Mouse (Mus musculus) forebrain, embryonic 16.5 days (tissue): ENCODE measurements around the gene Rnf135. TPM values are rescaled to one million over a fixed set of nuclear protein-coding genes. Genes with fewer than 3 reads are reported as not detected.
"Not testable (repeated sequence)": the region's sequence is repeated elsewhere in the genome, so short reads cannot be mapped to it uniquely, and the experiment has no call there.

Experiments
- ATAC-seq: fragments of 200-750 bp; cut with Nextera tagmentation; 2 replicates; pipeline ENCODE4 v1.8.0; 2017; ENCODE audit warnings: mild to moderate bottlenecking, moderate library complexity
- H3K27ac ChIP-seq: fragments of 300-500 bp; sonication (generic); 2 replicates; pipeline ENCODE4 v1.5.1; 2014; ENCODE audit warnings: low read length, control low read depth
- H3K27me3 ChIP-seq: fragments of 300-500 bp; sonication (generic); replicated peaks from 2 replicates; pipeline ENCODE4 v1.6.1; 2014; ENCODE audit warnings: low read length; ENCODE audit not compliant: control insufficient read depth, insufficient read depth
- H3K36me3 ChIP-seq: fragments of 300-500 bp; sonication (generic); 2 replicates; pipeline ENCODE4 v1.6.1; 2014; ENCODE audit not compliant: control insufficient read depth, insufficient read depth
- H3K4me1 ChIP-seq: fragments of 300-500 bp; sonication (generic); replicated peaks from 2 replicates; pipeline ENCODE4 v1.6.1; 2014; ENCODE audit warnings: low read length; ENCODE audit not compliant: control insufficient read depth, insufficient read depth
- H3K4me2 ChIP-seq: fragments of 300-500 bp; sonication (generic); 2 replicates; pipeline ENCODE4 v1.6.1; 2014; ENCODE audit warnings: mild to moderate bottlenecking, low read length, control low read depth
- H3K4me3 ChIP-seq: fragments of 300-500 bp; sonication (generic); replicated peaks from 2 replicates; pipeline ENCODE4 v1.5.1; 2014; ENCODE audit warnings: mild to moderate bottlenecking, low read length, control low read depth
- H3K9ac ChIP-seq: fragments of 300-500 bp; sonication (generic); replicated peaks from 2 replicates; pipeline ENCODE4 v1.6.1; 2014; ENCODE audit warnings: low read depth, low read length, control low read depth
- H3K9me3 ChIP-seq: fragments of 300-500 bp; sonication (generic); 2 replicates; pipeline ENCODE4 v1.6.1; 2016; ENCODE audit warnings: low read length; ENCODE audit not compliant: control insufficient read depth
- WGBS: fragments of 180-500 bp; shearing (Covaris S2); extraction: QIAGEN DNeasy Blood & Tissue Kit; methylation state at CpG from one replicate; pipeline ENCODE4 v1.1.7; 2014; 5-methylcytosine and 5-hydroxymethylcytosine counted together
- polyA plus RNA-seq: library from polyadenylated mRNA; unstranded; fragments of >200 nt; fragmentation: Nextera tagmentation; extraction: Ambion mirVana; gene quantifications from 2 replicates; pipeline ENCODE4 v1.2.1, GENCODE M21; 2015

The Rnf135 gene
- polyA plus RNA-seq, 1 experiment from 2014 or later = 3.1 TPM

DNA sequence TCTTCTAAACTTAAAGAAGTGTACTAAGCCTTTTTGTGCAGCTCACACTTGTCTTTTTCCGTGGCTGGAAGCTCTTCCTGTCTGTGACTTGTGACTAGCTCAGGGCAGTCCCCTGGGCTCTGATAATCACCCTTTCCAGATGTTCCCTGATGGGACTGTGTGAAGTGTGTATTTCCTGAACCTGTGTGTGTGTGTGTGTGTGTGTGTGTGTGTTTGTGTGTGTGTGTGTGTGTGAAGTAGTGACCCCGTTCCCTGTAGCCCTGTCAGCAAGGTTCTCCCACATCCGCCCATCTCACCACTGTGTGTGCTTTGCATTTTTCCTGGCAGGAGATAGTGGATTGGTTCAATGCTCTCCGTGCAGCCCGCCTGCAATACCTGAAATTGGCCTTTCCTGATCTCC lies 13.3 kb upstream of the Rnf135 start:
- no peak for ATAC-seq
- 75% methylated on average over 5 of the region's 5 CpGs for WGBS
- no peak overlapping the region for H3K9ac ChIP-seq
- H3K27me3 ChIP-seq = no peaks in the 10 kb centered on the region
- no peaks in the 10 kb centered on the region for H3K36me3 ChIP-seq
- no peaks in the 10 kb centered on the region for H3K9me3 ChIP-seq
- H3K4me3 ChIP-seq = no peak overlapping the region
- H3K4me1 ChIP-seq = no peaks in the 10 kb centered on the region
- H3K4me2 ChIP-seq = no peak overlapping the region
- no peak overlapping the region for H3K27ac ChIP-seq

DNA sequence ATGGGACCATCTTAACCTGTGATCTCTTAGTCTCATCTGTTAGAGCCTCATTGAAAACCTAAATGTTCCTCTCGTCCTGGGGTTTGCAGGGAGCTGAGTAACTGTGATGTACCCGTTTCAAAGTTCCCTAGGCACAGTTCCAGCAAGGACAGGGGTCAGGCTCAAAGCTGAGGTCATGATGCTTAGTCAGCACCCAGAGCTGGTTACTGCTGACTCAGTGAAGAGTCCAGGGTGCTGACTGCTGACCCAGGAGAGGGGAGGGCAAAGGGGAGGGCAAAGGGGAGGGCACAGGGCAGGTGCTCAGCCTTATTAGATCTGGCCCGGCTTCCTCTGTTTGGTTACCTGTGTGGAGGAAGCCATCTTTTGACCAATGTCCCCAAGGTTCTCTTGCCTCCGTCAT lies 11.8 kb upstream of the Rnf135 start:
- H3K9ac ChIP-seq = no peak overlapping the region
- no peak for ATAC-seq
- no peak overlapping the region for H3K4me2 ChIP-seq
- 73% methylated on average over 4 of the region's 4 CpGs for WGBS
- H3K27ac ChIP-seq = no peak overlapping the region
- H3K4me1 ChIP-seq = no peaks in the 10 kb centered on the region
- no peak overlapping the region for H3K4me3 ChIP-seq
- H3K27me3 ChIP-seq = no peaks in the 10 kb centered on the region; the same call in 1 of the 2 replicates
- no peaks in the 10 kb centered on the region for H3K36me3 ChIP-seq
- H3K9me3 ChIP-seq = no peaks in the 10 kb centered on the region

DNA sequence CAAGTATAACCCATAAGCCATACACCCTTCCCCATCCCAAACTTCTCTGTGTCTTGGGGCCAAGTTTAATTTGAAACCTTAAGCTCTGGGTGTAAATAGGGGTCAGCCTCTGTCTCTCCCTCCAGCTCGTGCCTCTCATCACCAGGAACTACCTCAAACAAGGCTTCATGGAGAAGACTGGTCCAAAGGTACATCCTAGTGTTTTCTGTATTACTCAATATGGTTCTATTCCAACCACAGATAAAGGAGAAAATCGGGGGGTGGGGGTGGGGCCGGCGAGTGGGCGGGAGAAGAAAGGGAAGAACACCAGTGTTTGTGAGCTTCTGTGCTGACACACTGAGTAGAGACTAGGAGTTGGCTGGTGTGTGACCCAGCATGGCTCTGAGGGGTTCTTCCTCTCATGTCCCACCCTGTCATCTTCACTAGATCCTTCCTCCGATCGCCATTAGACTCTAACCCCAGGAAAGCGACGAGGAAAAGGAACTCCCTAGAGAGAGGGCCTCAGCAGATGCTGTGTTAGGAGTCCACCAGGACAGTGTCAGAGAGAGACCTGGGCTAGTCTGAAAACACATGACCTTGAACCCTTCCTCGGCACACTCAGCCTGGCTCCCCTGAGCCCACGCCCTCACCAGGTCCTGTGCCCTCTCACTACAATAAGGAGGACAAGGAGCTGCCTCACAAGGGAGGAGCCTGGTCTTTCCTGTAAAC lies 9.5 kb upstream of the Rnf135 start:
- Histone ChIP-seq H3K27me3 (no peaks in the 10 kb centered on the region; the same call in 1 of the 2 replicates), H3K36me3 (no peaks in the 10 kb centered on the region), H3K9ac (no peak overlapping the region), H3K27ac (no peak overlapping the region), H3K4me2 (no peak overlapping the region), H3K4me3 (no peak overlapping the region), H3K4me1 (no peaks in the 10 kb centered on the region), H3K9me3 (no peaks in the 10 kb centered on the region)
- ATAC-seq = no peak
- 78% methylated on average over 11 of the region's 11 CpGs for WGBS

DNA sequence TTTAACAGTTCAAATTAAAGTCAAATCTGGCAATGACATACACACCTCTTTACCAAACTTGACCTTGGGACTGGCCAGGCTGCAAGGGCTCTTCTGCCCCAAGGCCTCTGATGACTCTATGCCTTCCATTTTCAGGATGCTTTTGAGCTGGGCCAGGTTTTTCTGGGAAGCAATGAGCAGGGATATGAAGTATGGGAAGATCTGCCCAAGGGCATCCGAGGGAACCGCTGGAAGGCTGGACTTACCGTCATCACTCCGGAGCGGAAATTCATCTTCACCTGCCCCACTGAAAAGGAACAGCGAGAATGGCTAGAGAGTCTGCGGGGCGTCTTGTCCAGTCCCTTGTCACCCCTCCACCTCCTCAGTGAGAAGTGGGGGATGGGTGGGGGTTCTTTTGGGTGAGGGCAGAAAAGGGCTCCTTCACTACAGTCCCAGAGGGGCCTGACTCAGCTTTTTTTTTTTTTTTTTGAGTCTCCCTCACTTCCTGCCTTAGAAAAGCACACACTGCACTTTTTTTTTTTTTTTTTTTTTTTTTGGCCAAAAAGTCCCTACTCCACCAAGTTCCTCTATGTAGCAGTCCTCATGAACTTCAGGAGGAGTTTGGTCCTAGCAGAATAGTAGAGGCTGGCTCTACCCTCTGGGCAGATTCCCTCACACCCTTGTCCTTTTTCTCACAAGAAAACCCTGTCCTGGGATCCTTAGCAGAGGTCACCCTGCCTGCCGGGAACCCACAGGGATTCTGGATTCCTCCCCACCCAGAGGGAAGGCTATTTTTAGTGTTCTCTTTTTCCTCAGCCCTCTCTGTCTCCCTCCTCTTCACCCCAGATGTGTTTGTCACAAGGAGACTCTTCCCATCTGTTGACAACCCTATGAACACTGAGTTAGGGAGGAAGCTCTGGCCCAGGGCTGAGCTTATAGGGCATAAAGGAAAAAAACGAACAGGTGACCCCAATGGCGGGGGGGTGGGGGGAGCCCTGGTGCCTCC lies 6.4 kb upstream of the Rnf135 start:
- no peak overlapping the region for H3K4me2 ChIP-seq
- H3K27me3 ChIP-seq = no peaks in the 10 kb centered on the region; the same call in 1 of the 2 replicates
- no peaks in the 10 kb centered on the region for H3K36me3 ChIP-seq
- no peaks in the 10 kb centered on the region for H3K9me3 ChIP-seq
- H3K4me3 ChIP-seq = no peak overlapping the region
- WGBS = 76% methylated on average over 11 of the region's 11 CpGs
- H3K27ac ChIP-seq = no peak overlapping the region
- no peak overlapping the region for H3K9ac ChIP-seq
- ATAC-seq = no peak
- no peaks in the 10 kb centered on the region for H3K4me1 ChIP-seq

DNA sequence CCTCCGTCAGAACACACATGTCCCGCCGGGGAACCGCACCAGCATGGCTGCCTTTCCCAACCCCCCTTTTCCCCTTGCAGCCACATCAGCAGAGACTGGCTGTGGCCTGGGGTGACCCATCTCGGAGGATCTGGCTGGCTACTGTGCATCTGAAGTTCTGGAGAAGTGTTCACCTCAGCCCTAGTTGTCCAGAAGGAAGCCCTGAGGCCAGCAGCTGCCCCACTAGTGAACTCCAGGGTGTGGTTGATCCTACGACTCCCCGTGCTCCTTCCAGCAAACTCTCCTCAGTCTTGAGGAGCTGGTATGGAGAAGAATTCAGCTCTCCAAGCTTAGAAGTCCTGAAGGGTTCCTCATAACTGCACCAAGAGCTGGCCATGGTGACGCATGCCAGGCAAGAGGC lies 5.3 kb upstream of the Rnf135 start:
- H3K9me3 ChIP-seq = no peaks in the 10 kb centered on the region
- WGBS = 87% methylated on average over 8 of the region's 8 CpGs
- H3K27me3 ChIP-seq = no peaks in the 10 kb centered on the region; the same call in 1 of the 2 replicates
- no peaks in the 10 kb centered on the region for H3K4me1 ChIP-seq
- H3K36me3 ChIP-seq = no peaks in the 10 kb centered on the region
- H3K4me2 ChIP-seq = no peak overlapping the region
- no peak overlapping the region for H3K9ac ChIP-seq
- H3K27ac ChIP-seq = no peak overlapping the region
- no peak overlapping the region for H3K4me3 ChIP-seq
- ATAC-seq = no peak

DNA sequence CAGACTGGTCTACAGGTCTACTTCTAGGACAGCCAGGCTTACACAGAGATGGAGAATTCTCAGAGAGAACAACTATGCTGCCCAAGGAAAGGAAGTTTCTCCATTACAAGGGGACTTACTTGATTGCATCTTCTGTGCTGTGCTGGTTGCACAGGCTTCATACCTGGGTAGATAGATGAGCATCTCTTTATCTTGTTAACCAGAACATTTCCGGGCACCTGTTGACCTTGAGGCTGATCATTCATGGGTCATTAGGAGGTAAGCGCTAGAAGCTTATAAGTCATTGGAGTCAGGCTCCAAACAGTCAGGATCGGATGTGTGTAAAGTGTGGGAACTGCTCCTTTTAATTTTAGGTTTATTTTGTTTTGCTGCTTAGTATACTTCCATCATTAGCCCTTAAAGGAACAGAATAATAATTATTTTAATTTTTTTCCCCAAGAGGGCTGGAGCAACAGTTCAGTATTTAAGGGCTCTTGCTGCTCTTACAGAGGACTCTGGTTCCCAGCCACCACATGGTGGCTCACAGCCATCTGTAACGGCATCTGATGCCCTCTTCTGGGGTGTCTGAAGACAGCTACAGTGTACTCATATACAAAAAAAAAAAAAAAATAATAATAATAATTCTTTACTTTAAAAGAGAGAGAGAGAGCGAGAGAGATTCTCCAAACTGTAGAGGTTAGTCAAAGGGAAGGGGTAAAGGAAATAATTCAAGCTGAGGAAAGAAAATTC lies 2.5 kb upstream of the Rnf135 start:
- no peaks in the 10 kb centered on the region for H3K27me3 ChIP-seq
- H3K27ac ChIP-seq = no peak overlapping the region
- H3K4me1 ChIP-seq = no peaks in the 10 kb centered on the region
- H3K4me2 ChIP-seq = no peak overlapping the region
- WGBS = 82% methylated on average over 5 of the region's 5 CpGs
- no peak overlapping the region for H3K4me3 ChIP-seq
- no peaks in the 10 kb centered on the region for H3K36me3 ChIP-seq
- H3K9me3 ChIP-seq = no peaks in the 10 kb centered on the region
- ATAC-seq = no peak
- no peak overlapping the region for H3K9ac ChIP-seq

DNA sequence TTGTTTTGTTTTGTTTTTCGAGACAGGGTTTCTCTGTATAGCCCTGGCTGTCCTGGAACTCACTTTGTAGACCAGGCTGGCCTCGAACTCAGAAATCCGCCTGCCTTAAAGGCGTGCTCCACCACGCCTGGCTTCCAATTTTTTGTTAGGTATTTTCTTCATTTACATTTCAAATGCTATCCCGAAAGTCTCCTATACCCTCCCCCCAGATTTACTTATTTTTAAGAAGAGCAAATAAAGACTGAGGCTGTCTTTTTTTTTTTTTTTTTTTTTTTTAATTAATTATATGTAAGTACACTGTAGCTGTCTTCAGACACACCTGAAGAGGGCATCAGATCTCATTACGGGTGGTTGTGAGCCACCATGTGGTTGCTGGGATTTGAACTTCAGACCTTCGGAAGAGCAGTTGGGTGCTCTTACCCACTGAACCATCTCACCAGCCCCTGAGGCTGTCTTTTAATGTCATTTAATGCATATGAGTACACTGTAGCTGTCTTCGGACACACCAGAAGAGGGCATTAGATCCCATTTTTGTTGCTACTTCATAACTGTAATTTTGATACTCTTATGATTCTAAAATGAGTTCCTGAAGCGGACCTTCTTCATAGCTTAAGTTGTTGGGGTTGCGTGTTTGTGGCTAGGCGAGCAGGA lies 472 bp upstream of the Rnf135 start:
- not testable (repeated sequence) for H3K27me3 ChIP-seq, H3K36me3 ChIP-seq, ATAC-seq, H3K9me3 ChIP-seq, H3K27ac ChIP-seq, H3K4me1 ChIP-seq
- peak overlapping the region; percentile 49 for H3K9ac ChIP-seq
- WGBS = 47% methylated on average over 12 of the region's 12 CpGs
- peak overlapping the region; percentile 48 for H3K4me3 ChIP-seq
- H3K4me2 ChIP-seq = peak overlapping the region; percentile 67

DNA sequence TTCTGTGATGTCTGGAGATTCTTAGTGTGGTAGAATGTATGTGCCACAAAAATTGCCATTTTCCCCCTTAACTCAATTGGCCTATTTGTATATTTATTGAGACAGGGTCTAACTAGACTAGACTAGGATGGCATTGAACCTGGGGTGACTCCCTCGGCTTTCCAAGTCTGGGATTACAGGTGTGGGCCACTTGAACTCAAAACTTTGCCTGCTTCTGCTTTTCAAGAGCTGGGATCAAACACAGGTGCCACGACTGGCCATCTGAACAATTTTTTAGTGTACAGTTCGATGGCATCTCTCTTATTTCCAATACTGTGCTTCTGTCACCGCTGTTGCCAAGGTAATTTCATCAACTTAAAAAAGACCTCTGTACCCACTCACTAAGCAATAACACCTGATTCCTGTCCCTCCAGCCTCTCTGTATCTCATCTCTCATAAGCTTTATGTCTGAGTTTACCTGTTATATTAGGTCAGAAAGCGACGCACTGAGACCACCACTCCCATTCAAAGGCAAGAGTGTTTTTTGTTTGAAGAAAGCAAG lies 950 bp downstream of the Rnf135 start:
- ATAC-seq = no peak
- Histone ChIP-seq H3K4me1 (no peaks in the 10 kb centered on the region), H3K9ac (no peak overlapping the region), H3K4me3 (no peak overlapping the region; the same call in 1 of the 2 replicates), H3K27me3 (no peaks in the 10 kb centered on the region), H3K36me3 (no peaks in the 10 kb centered on the region), H3K9me3 (no peaks in the 10 kb centered on the region), H3K27ac (no peak overlapping the region), H3K4me2 (no peak overlapping the region; the same call in 1 of the 2 replicates)
- WGBS = 90% methylated on average over 6 of the region's 6 CpGs
